Mouse (Mus musculus) heart, embryonic 15.5 days (tissue): ENCODE results near the gene Zfp831. TPM values are rescaled to one million over a fixed set of nuclear protein-coding genes. Genes with fewer than 3 reads are reported as not detected.

Experiments
- ATAC-seq: fragments of 200-750 bp; cut with Nextera tagmentation; replicated peaks from 2 replicates; pipeline ENCODE4 v1.8.0; 2017; ENCODE audit warnings: low read depth, moderate TSS enrichment; ENCODE audit not compliant: insufficient number of reproducible peaks, insufficient read depth, low FRiP score
- H3K27ac ChIP-seq: fragments of 300-500 bp; sonication (generic); 2 replicates; pipeline ENCODE4 v1.5.1; 2015; ENCODE audit warnings: mild to moderate bottlenecking, inconsistent platforms
- H3K27me3 ChIP-seq: fragments of 300-500 bp; sonication (generic); 2 replicates; pipeline ENCODE4 v1.6.1; 2015; ENCODE audit warnings: inconsistent platforms
- H3K36me3 ChIP-seq: fragments of 300-500 bp; sonication (generic); 2 replicates; pipeline ENCODE4 v1.6.1; 2015; ENCODE audit warnings: mild to moderate bottlenecking, inconsistent platforms
- H3K4me1 ChIP-seq: fragments of 300-500 bp; sonication (generic); replicated peaks from 2 replicates; pipeline ENCODE4 v1.6.1; 2015; ENCODE audit warnings: inconsistent platforms
- H3K4me2 ChIP-seq: fragments of 300-500 bp; sonication (generic); 2 replicates; pipeline ENCODE4 v1.6.1; 2015; ENCODE audit warnings: inconsistent platforms, mild to moderate bottlenecking, moderate library complexity
- H3K4me3 ChIP-seq: fragments of 300-500 bp; sonication (generic); 2 replicates; pipeline ENCODE4 v1.5.1; 2015; ENCODE audit warnings: mild to moderate bottlenecking, inconsistent platforms
- H3K9ac ChIP-seq: fragments of 300-500 bp; sonication (generic); 2 replicates; pipeline ENCODE4 v1.6.1; 2015; ENCODE audit warnings: mild to moderate bottlenecking, inconsistent platforms
- H3K9me3 ChIP-seq: fragments of 300-500 bp; sonication (generic); replicated peaks from 2 replicates; pipeline ENCODE4 v1.6.1; 2016; ENCODE audit warnings: inconsistent platforms
- WGBS: fragments of 180-500 bp; shearing (Covaris S2); methylation state at CpG from one replicate; pipeline ENCODE4 v1.1.7; 2015; ENCODE audit warnings: mixed read lengths; 5-methylcytosine and 5-hydroxymethylcytosine counted together
- polyA plus RNA-seq: library from polyadenylated mRNA; unstranded; fragments of >200 nt; fragmentation: Nextera tagmentation; extraction: Ambion mirVana; gene quantifications from 2 replicates; pipeline ENCODE4 v1.2.1, GENCODE M21; 2015

Gene Zfp831
- polyA plus RNA-seq, 1 experiment from 2014 or later, result 0.01 TPM

DNA sequence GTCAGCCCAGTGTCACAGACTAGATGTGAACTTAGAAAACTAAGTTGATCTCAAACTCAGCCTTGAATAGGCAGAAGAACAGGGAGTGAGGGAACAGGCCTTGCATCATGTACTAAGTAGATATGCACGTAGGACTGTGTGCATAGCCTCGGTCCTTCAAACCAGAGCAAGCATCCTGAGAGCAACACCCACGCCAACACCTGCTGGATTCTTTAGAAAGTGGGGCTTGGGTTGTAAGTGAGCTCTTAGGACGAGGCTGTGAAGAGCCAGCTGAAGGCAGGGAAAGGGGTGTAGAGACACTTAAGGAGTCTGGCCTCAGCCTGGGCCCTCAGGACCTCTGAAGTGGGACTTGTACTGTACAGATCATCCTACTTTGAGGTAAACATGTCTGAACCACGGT is 12.0 kb downstream of the Zfp831 start:
- H3K36me3 ChIP-seq, result no peaks in the 10 kb centered on the region
- no peak for ATAC-seq
- no peaks in the 10 kb centered on the region for H3K9me3 ChIP-seq
- no peaks in the 10 kb centered on the region for H3K27me3 ChIP-seq
- no peak overlapping the region for H3K9ac ChIP-seq
- no peaks in the 10 kb centered on the region for H3K4me1 ChIP-seq
- no peak overlapping the region for H3K27ac ChIP-seq
- no peak overlapping the region for H3K4me2 ChIP-seq
- no peak overlapping the region for H3K4me3 ChIP-seq
- 61% methylated on average over 5 of the region's 5 CpGs for WGBS

DNA sequence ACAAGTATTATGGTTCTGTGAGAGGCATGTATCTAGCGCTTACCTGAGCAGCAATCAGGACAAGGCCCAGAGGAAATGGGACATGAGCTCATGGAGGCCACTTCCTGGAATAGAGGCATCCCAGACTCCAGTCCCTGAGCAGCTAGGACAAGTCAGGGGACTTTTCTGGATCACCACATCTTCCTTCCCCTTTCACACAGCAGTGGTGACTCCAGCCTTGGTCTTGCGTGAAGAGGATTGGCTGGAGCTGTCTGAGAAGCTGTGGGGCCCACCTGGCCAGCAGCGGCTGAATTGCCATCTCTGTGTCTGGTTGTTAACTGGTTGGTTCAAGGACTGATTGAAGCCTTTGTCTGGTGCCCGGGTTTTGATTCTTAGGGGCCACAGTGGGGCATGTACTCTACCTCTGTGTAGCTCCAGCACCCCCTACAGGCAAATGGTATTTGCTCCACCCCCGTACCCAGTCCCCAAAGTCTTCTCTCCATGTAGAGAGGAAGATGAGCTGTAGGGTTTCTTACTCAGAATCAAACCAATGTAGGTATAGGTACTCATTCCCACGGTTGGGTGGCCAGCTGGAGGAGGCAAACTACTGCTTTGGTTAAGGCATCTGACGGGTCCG is 15.0 kb downstream of the Zfp831 start:
- H3K9ac ChIP-seq, result no peak overlapping the region
- no peaks in the 10 kb centered on the region for H3K4me1 ChIP-seq
- no peak overlapping the region for H3K4me3 ChIP-seq
- no peaks in the 10 kb centered on the region for H3K27me3 ChIP-seq
- H3K36me3 ChIP-seq, result no peaks in the 10 kb centered on the region
- H3K27ac ChIP-seq, result no peak overlapping the region
- no peak for ATAC-seq
- no peaks in the 10 kb centered on the region for H3K9me3 ChIP-seq
- no peak overlapping the region for H3K4me2 ChIP-seq
- 75% methylated on average over 8 of the region's 8 CpGs for WGBS

DNA sequence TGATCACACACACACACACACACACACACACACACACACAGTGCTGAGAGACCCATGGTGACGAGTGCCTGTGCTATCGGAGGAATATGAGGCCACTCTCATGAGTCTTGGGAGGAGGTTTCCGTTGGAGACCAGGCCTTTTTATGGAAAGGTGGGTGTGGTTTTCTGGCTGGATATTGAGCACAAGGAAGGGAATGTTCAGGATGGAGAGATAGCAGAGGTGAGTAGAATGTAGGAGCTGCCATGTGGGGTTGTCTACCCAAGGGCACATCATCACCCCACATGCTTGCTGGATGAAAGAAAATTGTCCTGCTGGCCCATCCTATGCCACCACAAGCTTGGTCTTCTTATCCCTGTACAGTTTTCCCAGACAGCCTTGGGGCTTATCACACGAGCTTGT is 16.5 kb downstream of the Zfp831 start:
- Histone ChIP-seq H3K27ac (no peak overlapping the region), H3K36me3 (no peaks in the 10 kb centered on the region), H3K9ac (no peak overlapping the region), H3K27me3 (no peaks in the 10 kb centered on the region), H3K4me2 (no peak overlapping the region), H3K9me3 (no peaks in the 10 kb centered on the region), H3K4me1 (no peaks in the 10 kb centered on the region), H3K4me3 (no peak overlapping the region)
- ATAC-seq, result no peak
- WGBS, result 68% methylated on average over 4 of the region's 4 CpGs

DNA sequence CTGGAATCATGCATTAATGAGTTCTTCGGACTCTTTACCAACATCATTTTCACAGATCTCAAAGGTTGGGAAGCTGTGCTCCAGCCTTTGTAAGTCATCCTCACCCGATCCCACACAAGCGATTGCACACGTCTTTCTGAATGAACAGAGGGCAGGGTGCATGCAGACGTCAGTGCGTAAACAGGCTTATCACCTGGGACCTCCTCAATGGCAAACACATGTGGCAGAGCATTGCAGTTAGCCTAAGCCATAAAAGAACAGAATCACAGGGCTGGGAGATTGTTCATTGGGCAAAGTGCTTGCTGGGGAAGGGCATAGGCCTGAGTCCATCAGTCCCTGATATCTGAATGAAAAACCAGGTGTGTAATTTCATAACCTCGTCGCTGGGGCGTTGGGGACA is 17.0 kb downstream of the Zfp831 start:
- Histone ChIP-seq H3K4me3 (no peak overlapping the region), H3K27ac (no peak overlapping the region), H3K9me3 (no peaks in the 10 kb centered on the region), H3K9ac (no peak overlapping the region), H3K4me1 (no peaks in the 10 kb centered on the region), H3K4me2 (no peak overlapping the region), H3K36me3 (no peaks in the 10 kb centered on the region), H3K27me3 (no peaks in the 10 kb centered on the region)
- no peak for ATAC-seq
- 74% methylated on average over 9 of the region's 9 CpGs for WGBS

DNA sequence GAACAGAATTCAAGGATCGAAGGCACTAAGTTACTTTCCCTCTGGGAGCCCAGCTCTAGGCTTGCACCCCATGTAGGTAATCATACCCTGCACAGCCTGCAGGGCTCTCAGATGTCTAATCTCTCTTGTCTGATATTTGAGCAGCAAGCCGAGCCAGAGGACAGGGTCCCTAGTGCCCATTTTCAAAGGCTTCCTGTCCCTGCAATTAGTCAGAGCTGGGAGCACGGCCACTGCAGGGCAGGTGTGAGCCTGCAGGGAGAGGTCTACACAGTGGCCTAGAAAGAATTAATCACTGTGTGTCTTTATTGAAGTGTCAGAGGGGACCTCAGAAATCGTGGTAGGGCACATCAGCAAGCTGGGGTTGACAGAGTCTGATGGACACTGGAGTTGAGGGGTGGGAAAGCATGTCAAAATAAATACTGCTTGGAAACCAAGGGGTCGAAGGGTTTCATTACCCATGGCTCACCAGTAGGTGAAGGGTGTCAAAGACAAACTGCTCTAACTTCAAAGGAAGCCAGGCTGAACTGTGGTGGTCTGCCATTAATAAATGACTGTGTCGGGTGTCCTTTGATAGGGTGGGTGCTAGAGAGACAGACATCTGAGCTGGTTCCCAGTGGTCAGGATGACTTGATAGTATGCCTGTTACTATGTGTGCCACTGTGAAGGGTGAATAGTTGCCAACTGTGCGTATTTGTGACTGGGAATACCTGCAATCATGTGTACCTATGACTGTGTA is 18.3 kb downstream of the Zfp831 start:
- H3K36me3 ChIP-seq, result no peaks in the 10 kb centered on the region
- ATAC-seq, result no peak
- no peaks in the 10 kb centered on the region for H3K4me1 ChIP-seq
- H3K4me2 ChIP-seq, result no peak overlapping the region
- no peak overlapping the region for H3K4me3 ChIP-seq
- H3K9me3 ChIP-seq, result no peaks in the 10 kb centered on the region
- WGBS, result 57% methylated on average over 7 of the region's 7 CpGs
- no peak overlapping the region for H3K9ac ChIP-seq
- no peak overlapping the region for H3K27ac ChIP-seq
- no peaks in the 10 kb centered on the region for H3K27me3 ChIP-seq

DNA sequence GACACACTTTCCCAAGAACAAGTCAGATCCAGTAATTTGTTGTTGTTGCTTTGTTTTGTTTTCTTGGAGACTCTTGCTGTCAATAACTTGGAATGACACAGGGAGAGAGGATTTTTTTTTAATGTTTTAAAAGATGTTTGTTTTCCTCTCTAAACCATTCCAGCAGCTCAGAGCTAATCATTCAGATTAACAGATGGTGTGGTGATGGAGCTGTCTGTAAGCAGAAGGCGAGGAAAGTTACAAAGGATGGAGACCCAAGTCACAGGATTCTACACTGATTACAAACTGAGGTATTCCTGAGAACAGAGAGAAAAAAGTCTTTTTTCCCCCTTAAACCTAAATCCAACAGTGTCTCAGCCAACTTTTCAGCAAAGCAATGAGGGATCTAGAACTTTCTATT is 19.3 kb downstream of the Zfp831 start:
- Histone ChIP-seq H3K4me1 (no peaks in the 10 kb centered on the region), H3K27ac (no peak overlapping the region), H3K27me3 (no peaks in the 10 kb centered on the region), H3K4me3 (no peak overlapping the region), H3K9ac (no peak overlapping the region), H3K9me3 (no peaks in the 10 kb centered on the region), H3K4me2 (no peak overlapping the region), H3K36me3 (no peaks in the 10 kb centered on the region)
- no peak for ATAC-seq
- WGBS, result 68% methylated on average over 1 of the region's 1 CpGs

DNA sequence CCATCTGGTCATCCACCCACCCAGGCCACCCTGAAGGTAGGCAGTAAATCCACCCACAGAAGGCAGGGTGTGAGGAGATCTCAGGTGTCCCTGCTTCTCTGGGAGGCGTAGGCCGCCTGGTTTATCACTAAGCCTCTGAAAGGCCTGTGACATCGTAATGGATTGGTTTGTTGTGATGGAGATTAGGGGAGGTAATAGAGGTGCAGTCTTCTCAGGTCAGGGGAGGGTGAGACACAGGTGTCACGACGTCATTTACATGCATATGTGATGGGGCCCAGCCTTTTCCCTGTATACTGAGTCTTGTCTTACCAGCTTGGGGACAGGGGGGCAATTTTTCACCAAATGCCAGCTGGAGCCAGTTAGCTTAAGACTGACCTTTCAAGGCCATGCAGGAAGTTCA is 22.1 kb downstream of the Zfp831 start:
- H3K9ac ChIP-seq, result no peak overlapping the region
- H3K4me1 ChIP-seq, result no peaks in the 10 kb centered on the region
- no peak overlapping the region for H3K27ac ChIP-seq
- no peaks in the 10 kb centered on the region for H3K36me3 ChIP-seq
- WGBS, result 46% methylated on average over 5 of the region's 5 CpGs
- H3K4me2 ChIP-seq, result no peak overlapping the region
- ATAC-seq, result no peak
- H3K27me3 ChIP-seq, result no peaks in the 10 kb centered on the region
- H3K9me3 ChIP-seq, result no peaks in the 10 kb centered on the region
- H3K4me3 ChIP-seq, result no peak overlapping the region

DNA sequence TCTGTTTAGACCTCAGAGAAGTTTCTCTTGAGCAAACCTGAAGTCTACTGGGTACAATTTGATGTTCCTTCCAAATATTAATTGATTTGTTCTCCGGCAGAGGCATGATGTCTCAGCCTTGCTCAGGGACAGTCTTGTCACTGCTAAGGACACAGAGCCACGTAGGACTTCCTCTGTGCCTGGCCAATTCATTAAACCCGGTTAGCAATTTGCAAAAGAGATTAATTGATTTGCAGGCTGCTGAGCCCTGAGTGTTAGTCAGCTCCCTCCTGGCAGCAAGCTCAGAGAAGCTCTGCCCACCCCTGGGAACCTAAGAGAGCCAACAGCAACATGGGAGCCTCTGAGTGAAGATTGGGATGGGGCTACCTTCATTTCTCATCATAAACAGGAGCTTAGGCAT is 25.5 kb downstream of the Zfp831 start:
- no peak overlapping the region for H3K4me3 ChIP-seq
- H3K4me2 ChIP-seq, result no peak overlapping the region
- H3K4me1 ChIP-seq, result peaks cover 15% of the 10 kb centered on the region
- WGBS, result 52% methylated on average over 3 of the region's 3 CpGs
- no peaks in the 10 kb centered on the region for H3K9me3 ChIP-seq
- H3K36me3 ChIP-seq, result no peaks in the 10 kb centered on the region
- H3K27me3 ChIP-seq, result peaks cover 20% of the 10 kb centered on the region; the same call in 1 of the 2 replicates
- no peak overlapping the region for H3K9ac ChIP-seq
- ATAC-seq, result no peak
- H3K27ac ChIP-seq, result no peak overlapping the region

DNA sequence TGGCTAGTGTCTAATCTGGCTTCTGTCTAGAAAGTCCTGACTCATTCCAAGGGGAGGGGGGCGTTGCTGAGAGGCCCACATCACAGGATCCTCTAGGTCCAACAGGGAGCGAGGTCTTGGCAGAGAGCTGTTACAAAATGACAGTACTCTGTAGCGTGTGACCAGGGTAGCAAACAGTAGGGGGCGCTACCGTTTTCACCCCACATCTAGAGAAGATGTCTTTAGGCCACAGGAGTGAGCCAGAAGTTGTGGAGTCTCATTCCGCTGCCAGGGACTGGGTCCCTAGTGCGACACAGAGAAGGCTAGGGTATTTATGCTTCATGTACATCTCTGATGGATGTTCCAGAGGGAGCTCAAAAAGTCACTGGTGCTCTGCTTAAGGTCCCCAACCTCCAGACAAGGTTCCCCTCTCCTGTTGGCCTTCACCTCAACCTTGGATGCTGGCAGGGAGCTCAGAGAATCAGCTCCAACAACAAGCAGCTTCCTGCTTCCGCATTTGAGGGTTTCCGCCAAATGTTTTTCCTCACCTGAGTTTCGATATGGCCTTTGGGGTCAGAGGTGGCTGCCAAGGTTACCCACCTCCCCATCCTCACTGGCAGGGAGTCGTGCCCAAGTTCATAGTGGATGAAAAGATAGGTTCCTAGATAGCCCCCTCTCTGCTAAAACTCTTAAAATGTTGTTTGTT is 29.3 kb downstream of the Zfp831 start:
- Histone ChIP-seq H3K9ac (0 out of 2 replicates have a peak overlapping the region, but pooled peaks have one; percentile 10), H3K27ac (no peak overlapping the region), H3K27me3 (peaks cover 24% of the 10 kb centered on the region; the same call in 1 of the 2 replicates), H3K4me3 (peak overlapping the region; percentile 60), H3K36me3 (no peaks in the 10 kb centered on the region), H3K4me2 (peak overlapping the region; percentile 99), H3K9me3 (no peaks in the 10 kb centered on the region), H3K4me1 (peaks cover 21% of the 10 kb centered on the region)
- WGBS, result 23% methylated on average over 11 of the region's 11 CpGs
- no peak; the same call in 1 of the 2 replicates for ATAC-seq

DNA sequence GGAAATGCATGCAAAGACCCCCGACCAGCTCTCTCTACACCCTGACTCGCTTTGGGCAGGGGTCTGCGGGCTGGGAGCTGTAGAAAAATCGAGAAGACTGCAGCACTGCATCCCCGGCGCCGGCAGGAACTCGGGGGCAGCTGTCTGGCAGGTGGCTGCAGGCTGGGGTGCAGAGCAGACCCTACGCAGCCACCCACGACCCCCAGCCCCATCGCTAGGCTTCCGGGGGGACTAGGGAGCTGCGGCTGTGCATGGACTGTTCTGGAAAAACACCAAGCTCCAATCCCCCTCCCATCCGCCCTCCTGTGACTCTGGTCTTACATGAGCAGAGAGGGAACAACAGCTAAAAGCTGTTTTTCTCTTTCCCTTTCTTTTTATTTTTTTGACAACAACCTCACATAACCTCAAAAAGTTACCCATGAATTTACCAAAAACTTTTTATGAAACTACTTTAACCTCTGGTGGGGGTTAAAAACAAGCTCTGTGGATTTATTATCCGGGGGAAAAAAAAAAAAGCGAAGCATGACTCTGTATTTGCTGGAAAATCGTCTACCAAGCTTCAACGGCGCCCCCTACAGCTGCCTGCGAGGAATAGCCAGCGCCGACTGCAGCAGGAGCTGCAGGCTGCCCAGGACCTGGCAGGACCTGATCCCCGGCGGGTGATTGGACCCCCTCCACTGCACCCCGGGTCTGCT is 30.4 kb downstream of the Zfp831 start:
- no peaks in the 10 kb centered on the region for H3K9me3 ChIP-seq
- peak overlapping the region; percentile 70 for H3K27ac ChIP-seq
- H3K4me3 ChIP-seq, result peak overlapping the region; percentile 60
- under 1% methylated on average over 25 of the region's 25 CpGs for WGBS
- H3K27me3 ChIP-seq, result peaks cover 24% of the 10 kb centered on the region; the same call in 1 of the 2 replicates
- H3K4me2 ChIP-seq, result peak overlapping the region; percentile 99
- ATAC-seq, result peak; percentile 63; the same call in 1 of the 2 replicates
- H3K9ac ChIP-seq, result peak overlapping the region; percentile 54
- H3K4me1 ChIP-seq, result peaks cover 21% of the 10 kb centered on the region
- H3K36me3 ChIP-seq, result no peaks in the 10 kb centered on the region
